Mouse (Mus musculus): Measurements from ENCODE around the gene Rln1.

GRCm38 (mm10) chr19:29344868-29345267 is 10.4 kb upstream of the Rln1 start:
- TF ChIP-seq CTCF (IDR thresholded peaks at IDR 0.05; ENCODE audit: insufficient read depth, low read length) (no peak), POLR2A (IDR thresholded peaks at IDR 0.05; ENCODE audit: borderline replicate concordance, extremely low read depth, low read depth, low read length) (no peak)

All from lung, adult 2 months (tissue).